Mouse (Mus musculus): ENCODE measurements around the gene Coq10b.

GRCm38 (mm10) chr1:55092056-55092455 lies 39.5 kb downstream of the Coq10b start:
- no peak for TF ChIP-seq CTCF (IDR thresholded peaks at IDR 0.05; ENCODE audit: low read depth)
- no peak for TF ChIP-seq EP300 (IDR thresholded peaks at IDR 0.05; ENCODE audit: low read depth)

All from heart, postnatal 0 days (tissue).